ENCODE assay signal across 10 mouse cellular contexts in genomic region chr3:34411142-34411914, GRCm38 (mm10).
A peak's percentile ranks its signal among the peaks of the same experiment; 100 is the strongest.
DNase-seq lines count a peak whose midpoint lies in the region; ATAC-seq lines count a peak whose summit lies in the region.
"Had no signal": no experiment of that assay in that cellular context is flagged by ENCODE, and none has a peak within 500 bp of the region (broad histone marks: within the 10 kb centered on the region; RNA-seq: fewer than 3 reads in every experiment).

No protein-coding gene starts in this region.

- H3K4me2 ChIP-seq in hindbrain, embryonic 12.5 days (replicated peaks) = 0 out of 2 replicates have a peak overlapping the region, but pooled peaks have one; percentile 22
- H3K4me2 ChIP-seq in midbrain, embryonic 16.5 days (ENCODE audit: low read length) = peak overlapping the region; percentile 39

- peak; percentile 85 for ATAC-seq in hindbrain, embryonic 12.5 days (ENCODE audit: low FRiP score)
- peak; percentile 94 for ATAC-seq in midbrain, embryonic 16.5 days

- no peaks in the 10 kb centered on the region for H3K36me3 ChIP-seq in hindbrain, embryonic 12.5 days
- H3K36me3 ChIP-seq in midbrain, embryonic 16.5 days (ENCODE audit: control insufficient read depth, insufficient read depth, low read length) = no peaks in the 10 kb centered on the region
- H3K36me3 ChIP-seq: heart, embryonic 10.5 days had no signal

- no peaks in the 10 kb centered on the region for H3K9me3 ChIP-seq in hindbrain, embryonic 12.5 days (replicated peaks)
- 0 out of 2 replicates have a peak, but pooled peaks cover 2% of the 10 kb centered on the region for H3K9me3 ChIP-seq in midbrain, embryonic 16.5 days (replicated peaks; ENCODE audit: control insufficient read depth, low read length, poor library complexity, severe bottlenecking)
- H3K9me3 ChIP-seq: heart, embryonic 10.5 days had no signal

- H3K9ac ChIP-seq in hindbrain, embryonic 12.5 days = no peak overlapping the region
- H3K9ac ChIP-seq in midbrain, embryonic 16.5 days (ENCODE audit: low read depth, low read length) = peak overlapping the region; percentile 38; the same call in 1 of the 2 replicates

- 37% methylated on average over 10 of the region's 10 CpGs for WGBS in hindbrain, embryonic 12.5 days
- 21% methylated on average over 10 of the region's 10 CpGs for WGBS in midbrain, embryonic 16.5 days

- peak overlapping the region; percentile 66 for H3K27ac ChIP-seq in hindbrain, embryonic 12.5 days
- peak overlapping the region; percentile 75 for H3K27ac ChIP-seq in midbrain, embryonic 16.5 days (ENCODE audit: low read length)
- H3K27ac ChIP-seq: heart, embryonic 10.5 days had no signal

- peak; percentile 44 to 48 for DNase-seq in cerebellum, postnatal 14 days
- no peak for DNase-seq in cerebellum, adult 9-11 months
- peak; percentile 24 for DNase-seq in embryo, embryonic 11.5 days (ENCODE audit: low read depth, low spot score)
- no peak for DNase-seq in kidney, postnatal 10 days
- DNase-seq in ovary, postnatal 14 days (ENCODE audit: low spot score) = no peak
- no peak for DNase-seq in gastrocnemius, postnatal 10 days
- DNase-seq: lung, postnatal 36 days had no signal

- H3K4me1 ChIP-seq in hindbrain, embryonic 12.5 days = peaks cover 9% of the 10 kb centered on the region
- peaks cover 10% of the 10 kb centered on the region for H3K4me1 ChIP-seq in midbrain, embryonic 16.5 days (ENCODE audit: control insufficient read depth, insufficient read depth, low read length)
- H3K4me1 ChIP-seq: heart, embryonic 10.5 days had no signal

- no peak overlapping the region for H3K4me3 ChIP-seq in hindbrain, embryonic 12.5 days
- no peak overlapping the region for H3K4me3 ChIP-seq in midbrain, embryonic 16.5 days (ENCODE audit: low read depth, low read length)
- H3K4me3 ChIP-seq: heart, embryonic 10.5 days had no signal

- H3K27me3 ChIP-seq in hindbrain, embryonic 12.5 days = no peaks in the 10 kb centered on the region
- no peaks in the 10 kb centered on the region for H3K27me3 ChIP-seq in midbrain, embryonic 16.5 days (ENCODE audit: control insufficient read depth, insufficient read depth, low read depth, low read length)

Comparison
In these comparisons a context has a peak if more than half of its experiments do, and no peak if none do; other contexts are left out.
1. DNase-seq: peak in cerebellum, postnatal 14 days (2 of 2) and embryo, embryonic 11.5 days (single experiment); none in cerebellum, adult 9-11 months (single experiment), kidney, postnatal 10 days (single experiment), ovary, postnatal 14 days (single experiment) and gastrocnemius, postnatal 10 days (single experiment).